Mouse (Mus musculus): ENCODE measurements around the gene Mrrf. TPM values are rescaled to one million over a fixed set of nuclear protein-coding genes. Genes with fewer than 3 reads are reported as not detected.
A peak's percentile ranks its signal among the peaks of the same experiment; 100 is the strongest.

Mrrf gene
- total RNA-seq, 2 experiments from 2014 or later = 14.2 to 16.1 TPM

GRCm38 (mm10) chr2:36191098-36191941, 55.1 kb downstream of the Mrrf start:
- intact Hi-C loops (cut with DNase I) = no loop called here
- no peak for DNase-seq (ENCODE audit: low spot score in 2 of 2)

DNA sequence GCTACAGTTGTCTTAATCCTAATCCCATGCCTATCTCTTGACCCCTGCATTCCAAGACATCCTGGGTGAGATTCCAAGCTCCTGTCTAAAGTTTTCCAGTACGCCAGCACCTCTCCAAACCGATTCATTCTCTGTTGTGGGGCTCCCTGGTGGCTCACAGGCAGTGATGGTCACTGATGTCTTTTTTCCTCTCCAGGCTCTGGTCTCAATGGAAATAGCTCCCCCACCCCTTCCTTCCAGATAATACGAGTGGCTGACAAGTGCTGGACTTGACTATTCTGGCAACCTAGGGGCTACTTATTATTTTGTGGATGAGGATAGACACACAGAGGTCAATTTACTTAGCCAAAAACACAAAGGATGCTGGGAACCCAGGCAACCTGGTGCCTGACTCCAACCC, 60.8 kb downstream of the Mrrf start:
- DNase-seq (ENCODE audit: low spot score in 2 of 2) = no peak
- intact Hi-C loops (cut with DNase I) = no loop called here

DNA sequence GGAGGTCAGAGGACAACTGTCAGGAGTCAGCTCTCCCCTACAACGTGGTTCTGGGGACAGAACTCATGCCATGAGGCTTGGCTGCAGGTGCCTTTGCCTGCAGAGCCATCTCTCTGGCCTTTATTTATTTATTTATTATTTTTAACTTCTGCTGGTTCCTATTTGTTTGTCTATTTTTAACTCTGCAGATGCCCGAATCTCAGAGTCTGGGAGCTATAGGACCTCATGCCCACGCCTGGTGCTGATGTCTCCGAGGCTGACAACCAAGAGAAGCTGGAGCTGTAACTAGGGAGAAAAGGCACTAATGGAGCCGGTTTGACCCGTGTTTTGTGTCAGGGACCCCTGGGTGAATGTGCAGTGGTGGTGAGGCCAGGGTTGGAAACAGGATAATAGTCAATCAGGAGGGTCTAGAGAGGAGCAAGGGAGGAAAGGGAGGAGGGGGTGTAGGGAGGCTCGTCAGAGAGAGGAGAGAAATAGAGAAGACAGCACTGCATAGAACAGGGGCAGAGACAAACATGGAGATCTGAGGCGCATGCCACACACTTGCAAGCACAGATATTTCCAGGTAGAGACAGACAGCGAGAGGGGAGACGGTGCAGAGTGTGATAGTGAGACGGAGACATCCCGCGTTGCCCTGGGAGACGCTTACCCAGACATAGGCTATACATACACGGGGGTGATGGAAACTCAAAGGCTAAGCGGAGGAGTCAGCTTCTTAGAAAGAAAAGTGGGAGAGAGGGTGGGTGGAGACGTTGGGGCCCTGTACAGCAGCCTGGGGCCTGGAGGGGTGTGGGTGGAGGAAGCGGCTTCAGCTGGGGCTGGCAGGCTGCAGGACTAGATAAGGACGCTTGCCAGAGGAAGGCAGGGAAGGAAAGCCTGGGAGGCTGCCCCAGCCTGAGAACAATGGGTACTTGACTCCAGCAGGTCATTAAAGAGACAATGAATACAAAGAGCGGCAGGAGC, 62.0 kb downstream of the Mrrf start:
- intact Hi-C loops (cut with DNase I) = no loop called here
- peak; percentile 68 to 73 for DNase-seq (ENCODE audit: low spot score in 2 of 2)

- intact Hi-C loops (cut with DNase I) = no loop called here
- DNase-seq (ENCODE audit: low spot score in 2 of 2) = no peak
Measured at GRCm38 (mm10) chr2:36198882-36199262, 62.7 kb downstream of the Mrrf start.

DNA sequence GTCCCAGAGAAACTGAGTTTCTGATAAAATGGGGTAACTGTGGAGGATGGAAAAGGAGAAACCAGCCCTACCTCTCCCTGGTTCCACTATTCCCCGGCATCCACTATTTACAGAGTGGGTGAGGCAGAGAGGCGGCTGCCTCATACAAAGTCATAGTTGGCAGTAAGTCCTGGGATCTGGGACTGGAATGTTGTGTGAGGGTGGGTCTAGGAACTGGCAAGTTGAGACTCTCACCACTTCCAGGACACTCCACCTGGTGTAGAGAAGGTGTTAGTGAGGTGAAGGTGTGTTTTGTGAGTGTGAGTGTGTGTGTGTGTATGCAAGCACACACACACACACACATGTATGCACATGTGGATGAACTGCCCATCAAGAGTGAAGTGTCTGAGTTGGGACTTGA, 64.6 kb downstream of the Mrrf start:
- intact Hi-C loops (cut with DNase I) = no loop called here
- no peak for DNase-seq (ENCODE audit: low spot score in 2 of 2)

GRCm38 (mm10) chr2:36201756-36202610, 65.8 kb downstream of the Mrrf start:
- DNase-seq (ENCODE audit: low spot score in 2 of 2) = no peak
- intact Hi-C loops (cut with DNase I) = no loop called here

DNA sequence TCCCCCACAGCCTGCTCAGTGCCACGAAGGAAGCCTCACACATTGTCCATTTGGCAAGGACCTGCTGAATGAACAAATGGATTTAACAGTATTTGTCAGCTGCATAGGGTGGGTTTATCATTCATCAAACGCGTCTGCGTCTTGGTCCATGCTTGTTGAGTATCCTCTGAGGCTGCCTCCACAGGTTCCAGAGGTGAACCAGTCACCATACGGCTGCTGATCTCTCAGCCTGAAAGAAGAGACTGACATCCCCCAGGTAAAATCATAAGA, 66.4 kb downstream of the Mrrf start:
- intact Hi-C loops (cut with DNase I) = no loop called here
- DNase-seq (ENCODE audit: low spot score in 2 of 2) = no peak

- intact Hi-C loops (cut with DNase I) = no loop called here
- DNase-seq (ENCODE audit: low spot score in 2 of 2) = peak; percentile 55 to 65
Measured at GRCm38 (mm10) chr2:36203011-36203825, 67.0 kb downstream of the Mrrf start.

GRCm38 (mm10) chr2:36204595-36204994, 68.4 kb downstream of the Mrrf start:
- intact Hi-C loops (cut with DNase I) = no loop called here
- DNase-seq (ENCODE audit: low spot score in 2 of 2) = no peak

- no peak for DNase-seq (ENCODE audit: low spot score in 2 of 2)
- intact Hi-C loops (cut with DNase I) = no loop called here
Measured at GRCm38 (mm10) chr2:36207071-36207470, 70.9 kb downstream of the Mrrf start.

DNA sequence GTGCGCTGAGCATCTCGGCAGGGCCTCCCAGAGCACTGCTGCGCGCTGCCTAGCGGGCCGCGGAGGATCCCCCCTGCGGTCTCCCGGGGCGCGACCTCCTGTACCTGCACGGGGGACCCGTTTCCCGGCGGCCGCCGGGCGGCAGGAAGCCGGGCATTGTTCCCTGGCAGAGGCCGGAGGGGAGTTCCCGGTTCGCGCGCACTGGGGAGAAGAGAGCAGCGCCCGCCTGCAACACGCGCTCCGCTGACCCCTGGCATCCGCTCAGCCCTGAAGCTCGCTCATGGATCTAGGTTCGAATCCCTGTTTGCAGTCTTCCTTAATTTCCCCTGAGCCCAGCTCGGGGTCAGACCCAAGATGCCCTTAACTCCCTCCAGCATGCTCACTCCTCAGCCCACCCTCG, 74.6 kb downstream of the Mrrf start:
- intact Hi-C loops (cut with DNase I) = loop anchor here (5.0 to 10.0 kb wide), 3 partner anchors 73 to 1124 kb away; partner anchors contain the start of genes Mrrf and Rbm18
- no peak for DNase-seq (ENCODE audit: low spot score in 2 of 2)

- DNase-seq (ENCODE audit: low spot score in 2 of 2) = no peak
- intact Hi-C loops (cut with DNase I) = loop anchor here (5.0 to 10.0 kb wide), 3 partner anchors 74 to 1123 kb away; partner anchors contain the start of genes Mrrf and Rbm18
Measured at GRCm38 (mm10) chr2:36211785-36212184, 75.6 kb downstream of the Mrrf start.

DNA sequence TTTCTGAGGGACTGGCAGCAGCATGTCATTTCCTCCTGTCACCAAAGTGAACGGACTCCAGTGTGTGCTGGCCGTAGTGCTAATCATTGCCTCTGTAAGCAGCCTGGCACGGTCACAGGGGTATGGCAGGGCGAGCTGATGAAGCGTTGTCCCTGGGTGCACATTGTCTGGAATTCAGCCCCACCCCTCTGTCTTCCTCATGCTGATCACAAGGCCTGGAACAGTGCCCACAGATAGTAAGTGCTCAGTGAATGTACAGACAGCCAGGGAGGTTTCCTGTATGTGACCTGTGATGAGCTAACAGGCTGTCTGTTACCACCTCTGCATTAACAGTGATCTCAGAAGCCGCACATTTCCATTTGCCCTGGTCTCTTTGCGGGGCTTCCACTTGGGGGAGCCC, 76.9 kb downstream of the Mrrf start:
- intact Hi-C loops (cut with DNase I) = loop anchor here (5.0 to 10.0 kb wide), 3 partner anchors 76 to 1122 kb away; partner anchors contain the start of genes Mrrf and Rbm18

DNA sequence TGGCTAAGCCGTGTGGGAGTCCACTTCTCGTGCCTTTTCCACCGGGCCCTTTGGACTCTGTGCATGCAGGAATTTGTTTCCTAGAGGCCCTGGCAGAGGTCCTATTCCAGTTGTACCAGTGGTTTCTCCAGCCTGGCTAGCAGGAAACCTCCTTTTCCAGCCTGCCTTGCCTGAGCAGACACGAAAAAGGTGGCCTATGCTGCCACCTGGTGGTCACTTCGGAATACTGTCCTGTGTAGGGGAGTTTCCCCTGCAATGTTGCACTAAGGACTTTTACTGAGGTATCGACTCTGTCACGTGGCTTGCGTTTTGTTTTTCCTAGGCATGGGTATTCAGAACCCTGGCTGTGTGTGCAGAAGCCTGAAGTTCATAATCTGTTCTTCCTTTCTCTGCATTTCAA, 77.8 kb downstream of the Mrrf start:
- intact Hi-C loops (cut with DNase I) = loop anchor here (1.0 to 10.0 kb wide), 5 partner anchors 61 to 1121 kb away; partner anchors contain the start of genes Mrrf and Rbm18
- DNase-seq (ENCODE audit: low spot score in 2 of 2) = peak; percentile 90 to 93

More for the DNA sequence above, 76.9 kb downstream of the Mrrf start:
- no peak for DNase-seq (ENCODE audit: low spot score in 2 of 2)

- intact Hi-C loops (cut with DNase I) = loop anchor here (1.0 to 10.0 kb wide), 5 partner anchors 61 to 1120 kb away; partner anchors contain the start of genes Mrrf and Rbm18
- peak in 1 of 2 experiments; percentile 50 for DNase-seq (ENCODE audit: low spot score in 2 of 2)
Measured at GRCm38 (mm10) chr2:36214425-36214824, 78.2 kb downstream of the Mrrf start.

GRCm38 (mm10) chr2:36215203-36215739, 79.1 kb downstream of the Mrrf start:
- DNase-seq (ENCODE audit: low spot score in 2 of 2) = no peak
- intact Hi-C loops (cut with DNase I) = loop anchor here (10.0 kb wide), 2 partner anchors 680 to 1120 kb away; no protein-coding TSS in a partner anchor

DNA sequence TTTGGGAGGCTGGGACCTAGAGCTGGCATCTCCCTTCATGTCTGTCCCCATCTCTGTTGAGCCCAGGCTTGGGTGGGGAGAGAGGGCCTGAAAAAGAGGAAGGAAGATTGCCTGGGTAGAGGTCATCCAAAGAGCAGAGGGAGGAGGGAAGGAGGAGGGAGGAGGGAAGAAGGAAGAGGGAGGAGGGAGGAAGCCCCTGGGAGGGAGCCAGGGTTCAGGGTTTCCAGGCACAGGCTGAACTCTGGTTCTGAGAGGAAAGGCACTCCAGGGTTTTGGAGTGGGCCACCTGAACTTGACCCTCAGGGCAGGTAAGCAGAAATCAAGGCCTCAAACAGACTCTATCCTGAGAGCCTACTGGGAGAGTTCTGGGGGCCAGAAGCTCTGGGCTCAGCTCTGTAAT, 80.4 kb downstream of the Mrrf start:
- intact Hi-C loops (cut with DNase I) = loop anchor here (10.0 kb wide), 2 partner anchors 682 to 1118 kb away; no protein-coding TSS in a partner anchor
- no peak for DNase-seq (ENCODE audit: low spot score in 2 of 2)

All from left cerebral cortex, postnatal 14 days (tissue).